Mouse (Mus musculus) Patski (cell line): ENCODE measurements around the gene Sh3bp2. TPM values are rescaled to one million over a fixed set of nuclear protein-coding genes. Genes with fewer than 3 reads are reported as not detected.

Source experiments
- ATAC-seq: fragments of 100-300 bp; one replicate; pipeline ENCODE4 v1.8.0; 2021
- CTCF ChIA-PET: fragments of 350-600 bp; sonication (Branson Sonifier 250); formaldehyde crosslinking; loops from one replicate; lab custom pipeline; 2022; ENCODE audit warnings: inconsistent platforms; lab: Charles Lee
- POLR2A ChIA-PET: fragments of 350-600 bp; sonication (Branson Sonifier 250); formaldehyde crosslinking; loops from one replicate; lab custom pipeline; 2022; ENCODE audit warnings: antibody characterized with exemption, inconsistent platforms; lab: Charles Lee
- DNase-seq: peaks from one replicate; pipeline ENCODE4 v3.0.0-alpha.2; 2011; ENCODE audit warnings: low read depth, low spot score
- H3K27me3 ChIP-seq: fragments of 371-371 bp; one replicate; pipeline ENCODE4 v1.5.1; 2021
- CTCF ChIP-seq: fragments of 100-300 bp; IDR thresholded peaks from one replicate; pipeline ENCODE4 v1.5.1; 2021
- in situ Hi-C: fragments of 300-500 bp; cut with MboI; formaldehyde crosslinking; loops from 3 replicates; pipeline ENCODE4 v1.11.1; 2018; ENCODE audit warnings: low pct_unique_long_range_greater_than_20kb, mixed read lengths
- polyA plus RNA-seq: library from polyadenylated mRNA; unstranded; gene quantifications from one replicate; pipeline ENCODE4 v1.2.3, GENCODE M21; 2021

The Sh3bp2 gene
- 18.2 TPM for polyA plus RNA-seq

DNA sequence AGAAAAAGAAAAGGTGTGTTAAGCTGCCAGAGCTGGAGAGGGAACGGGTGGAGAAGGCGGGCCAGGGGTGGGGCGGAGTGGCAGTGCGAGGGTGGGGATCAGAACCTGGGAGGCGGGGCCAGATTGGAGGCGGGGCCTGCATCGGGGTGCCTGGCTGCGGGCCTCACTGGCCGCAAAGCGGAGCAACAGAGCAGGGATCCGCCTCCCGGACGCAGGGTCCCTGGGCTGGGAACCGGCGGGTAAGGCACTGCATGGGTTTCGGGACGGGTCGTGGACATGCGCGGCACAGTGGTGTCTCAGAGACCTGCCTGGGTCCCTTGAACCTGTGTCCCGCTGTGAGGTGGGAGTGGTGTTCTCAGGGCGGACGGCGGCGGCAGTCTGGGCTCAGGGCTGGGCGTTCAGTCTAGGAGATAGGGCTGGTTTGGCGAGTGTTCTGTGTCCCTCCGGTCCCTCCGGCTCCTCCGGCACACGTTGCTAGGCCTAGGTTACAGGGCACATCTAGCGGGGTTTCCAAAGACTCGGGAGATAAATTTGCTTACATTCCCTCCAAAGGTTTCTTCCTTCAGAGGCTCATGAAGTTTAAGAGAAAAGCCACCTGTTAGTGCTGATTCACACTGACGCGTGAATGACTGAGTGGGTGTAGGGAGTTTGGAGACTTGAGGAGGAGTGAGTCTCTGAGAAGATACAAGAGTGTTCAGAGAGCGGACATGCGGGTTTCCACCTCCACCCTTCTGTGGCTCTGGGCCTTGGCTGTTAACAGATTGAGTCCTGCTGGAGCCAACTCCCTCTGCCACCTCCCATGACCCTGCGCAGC is at the start of gene Sh3bp2:
Gene Sh3bp2 (plus strand): TSS at position 176 of the 814 bp plus-strand sequence.
- CTCF ChIA-PET: no interaction called here
- POLR2A ChIA-PET: interaction anchor here (0.5 kb wide), 1 partner anchor 301 kb away, joined by 3 read pairs; no protein-coding TSS in a partner anchor
- in situ Hi-C loops: no loop called here
- no peak for DNase-seq
- TF ChIP-seq CTCF: no peak
- no peaks in the 10 kb centered on the region for H3K27me3 ChIP-seq
- ATAC-seq: peak; percentile 51

DNA sequence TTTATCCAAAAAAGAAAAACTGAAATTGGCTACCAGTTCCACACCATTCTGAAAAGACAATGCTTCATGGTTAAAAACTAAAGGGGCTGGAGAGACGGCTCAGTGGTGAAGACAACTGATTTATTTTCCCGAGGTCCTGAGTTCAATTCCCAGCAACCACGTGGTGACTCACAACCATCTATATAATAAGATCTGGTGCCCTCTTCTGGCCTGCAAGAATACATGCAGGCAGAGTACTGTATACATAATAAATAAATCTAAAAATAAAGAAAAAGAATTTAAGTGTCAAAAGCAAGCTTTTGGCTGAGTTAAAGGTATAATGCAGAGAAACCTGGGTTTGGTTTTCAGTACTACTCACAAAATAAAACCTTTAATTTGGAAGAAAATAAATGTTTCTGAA is 44.7 kb upstream of the Sh3bp2 start:
- CTCF ChIA-PET: interaction anchor here (0.7 to 1.5 kb wide), 2 partner anchors 9 to 15 kb away, joined by 4 to 6 read pairs; no protein-coding TSS in a partner anchor
- H3K27me3 ChIP-seq: no peaks in the 10 kb centered on the region
- DNase-seq (no peak), ATAC-seq (no peak)
- in situ Hi-C loops: no loop called here
- POLR2A ChIA-PET: no interaction called here
- peak; percentile 65 for TF ChIP-seq CTCF

DNA sequence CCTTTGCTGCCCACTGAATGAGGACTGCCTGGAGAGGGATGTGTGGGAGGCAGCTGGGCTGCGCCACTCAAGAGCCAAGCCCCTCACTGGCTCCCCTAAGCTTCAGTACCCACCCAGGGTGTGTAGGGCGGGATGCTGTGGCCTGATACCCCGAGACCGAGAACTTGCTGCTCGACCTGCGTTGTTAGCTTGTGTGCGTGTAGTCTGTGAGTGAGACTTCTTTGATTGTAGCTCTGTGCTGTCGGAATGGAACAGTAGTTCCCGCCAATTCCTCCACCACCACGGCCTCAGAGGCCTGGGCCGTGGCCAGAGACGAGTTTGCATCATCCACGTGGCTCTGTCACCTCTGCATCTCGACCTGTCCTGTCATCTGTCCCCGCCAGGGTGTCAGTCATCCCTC is 39.9 kb upstream of the Sh3bp2 start:
- ATAC-seq: no peak
- in situ Hi-C loops: no loop called here
- DNase-seq: no peak
- ChIA-PET POLR2A (no interaction called here), CTCF (no interaction called here)
- no peaks in the 10 kb centered on the region for H3K27me3 ChIP-seq
- TF ChIP-seq CTCF: no peak

GRCm38 (mm10) chr5:34487320-34488090 is 38.1 kb upstream of the Sh3bp2 start:
- TF ChIP-seq CTCF: no peak
- in situ Hi-C loops: no loop called here
- CTCF ChIA-PET: interaction anchor here (0.7 to 1.4 kb wide), 2 partner anchors 10 to 11 kb away, joined by 3 to 7 read pairs; no protein-coding TSS in a partner anchor
- no peak for DNase-seq
- no peak for ATAC-seq
- H3K27me3 ChIP-seq: no peaks in the 10 kb centered on the region
- POLR2A ChIA-PET: interaction anchor here (0.6 to 1.1 kb wide), 3 partner anchors 26 to 390 kb away, joined by 3 to 11 read pairs (median 3); no protein-coding TSS in a partner anchor

GRCm38 (mm10) chr5:34488741-34489417 is 36.8 kb upstream of the Sh3bp2 start:
- TF ChIP-seq CTCF: no peak
- DNase-seq (no peak), ATAC-seq (no peak)
- in situ Hi-C loops: no loop called here
- ChIA-PET CTCF (interaction anchor here (1.4 kb wide), 1 partner anchor 9 kb away, joined by 6 read pairs; no protein-coding TSS in a partner anchor), POLR2A (no interaction called here)
- no peaks in the 10 kb centered on the region for H3K27me3 ChIP-seq

DNA sequence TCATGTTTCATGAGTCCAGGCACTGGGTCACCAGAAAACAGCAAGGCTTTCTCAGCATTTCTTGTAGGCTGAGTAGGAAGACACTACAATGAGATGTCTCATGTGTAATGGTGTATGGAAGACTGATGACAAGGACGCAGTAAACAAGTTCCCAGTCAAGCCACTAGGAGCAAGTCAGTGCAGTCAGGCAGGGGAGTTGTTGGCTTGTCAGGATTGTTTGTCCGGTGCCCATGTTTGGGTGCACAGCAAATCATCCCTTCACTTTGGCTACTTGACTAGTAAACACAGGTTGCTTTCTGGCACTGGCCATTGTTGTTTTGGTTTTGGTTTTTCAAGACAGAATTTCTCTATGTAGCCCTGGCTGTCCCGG is 36.2 kb upstream of the Sh3bp2 start:
- DNase-seq: no peak
- ChIA-PET POLR2A (no interaction called here), CTCF (interaction anchor here (1.4 kb wide), 1 partner anchor 10 kb away, joined by 6 read pairs; no protein-coding TSS in a partner anchor)
- in situ Hi-C loops: no loop called here
- no peak for ATAC-seq
- TF ChIP-seq CTCF: no peak
- no peaks in the 10 kb centered on the region for H3K27me3 ChIP-seq

DNA sequence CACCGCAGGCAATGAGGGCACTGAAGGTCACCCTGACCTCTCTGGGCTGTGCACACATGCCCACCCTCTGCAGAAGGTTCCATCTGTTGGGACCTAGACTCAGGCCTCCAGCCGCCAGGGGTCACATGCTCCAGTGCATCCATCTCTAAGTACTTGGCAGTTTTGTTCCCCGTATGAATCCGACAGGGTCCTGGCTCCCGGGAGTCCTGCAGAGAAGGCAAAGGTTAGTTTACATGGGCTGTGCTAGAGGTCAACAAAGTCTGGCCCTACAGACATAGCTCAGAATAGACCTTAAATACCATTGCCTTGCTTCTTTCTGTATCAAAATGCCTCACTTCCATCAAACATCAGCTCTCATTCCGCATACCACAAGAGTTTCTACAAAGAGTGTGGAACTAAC is 28.9 kb upstream of the Sh3bp2 start:
- H3K27me3 ChIP-seq: no peaks in the 10 kb centered on the region
- POLR2A ChIA-PET: no interaction called here
- DNase-seq (no peak), ATAC-seq (no peak)
- TF ChIP-seq CTCF: no peak
- in situ Hi-C loops: no loop called here
- CTCF ChIA-PET: interaction anchor here (1.2 to 1.4 kb wide), 2 partner anchors 10 to 13 kb away, joined by 3 to 4 read pairs; no protein-coding TSS in a partner anchor

DNA sequence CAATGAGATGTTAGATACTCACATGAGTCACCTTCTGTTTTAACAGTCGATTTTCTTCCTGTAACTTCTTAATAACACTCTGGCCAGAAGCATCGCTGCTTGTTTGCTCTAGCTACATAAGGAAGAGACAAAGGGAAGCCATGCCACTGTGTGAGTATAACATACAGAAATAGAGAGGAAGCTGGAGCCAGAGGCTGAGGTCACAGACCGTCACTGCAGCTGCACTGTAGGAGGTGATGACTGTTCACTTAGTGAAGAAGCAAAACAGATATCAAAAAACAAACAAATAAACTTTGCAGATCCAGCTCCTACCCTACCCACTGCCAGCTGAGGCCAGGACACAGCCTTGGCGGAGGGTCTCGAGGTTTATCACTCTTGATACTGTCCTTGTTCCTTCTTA is 24.8 kb upstream of the Sh3bp2 start:
- H3K27me3 ChIP-seq: no peaks in the 10 kb centered on the region
- TF ChIP-seq CTCF: no peak
- ATAC-seq (no peak), DNase-seq (no peak)
- in situ Hi-C loops: no loop called here
- ChIA-PET CTCF (interaction anchor here (0.7 to 1.4 kb wide), 3 partner anchors 9 to 18 kb away, joined by 3 read pairs; no protein-coding TSS in a partner anchor), POLR2A (interaction anchor here (0.6 kb wide), 1 partner anchor 100 kb away, joined by 3 read pairs; no protein-coding TSS in a partner anchor)

- ATAC-seq (no peak), DNase-seq (no peak)
- CTCF ChIA-PET: interaction anchor here (1.4 kb wide), 1 partner anchor 8 kb away, joined by 3 read pairs; no protein-coding TSS in a partner anchor
- no peaks in the 10 kb centered on the region for H3K27me3 ChIP-seq
- in situ Hi-C loops: no loop called here
- POLR2A ChIA-PET: no interaction called here
- no peak for TF ChIP-seq CTCF
Observed at GRCm38 (mm10) chr5:34501588-34501987, 24.1 kb upstream of the Sh3bp2 start.

DNA sequence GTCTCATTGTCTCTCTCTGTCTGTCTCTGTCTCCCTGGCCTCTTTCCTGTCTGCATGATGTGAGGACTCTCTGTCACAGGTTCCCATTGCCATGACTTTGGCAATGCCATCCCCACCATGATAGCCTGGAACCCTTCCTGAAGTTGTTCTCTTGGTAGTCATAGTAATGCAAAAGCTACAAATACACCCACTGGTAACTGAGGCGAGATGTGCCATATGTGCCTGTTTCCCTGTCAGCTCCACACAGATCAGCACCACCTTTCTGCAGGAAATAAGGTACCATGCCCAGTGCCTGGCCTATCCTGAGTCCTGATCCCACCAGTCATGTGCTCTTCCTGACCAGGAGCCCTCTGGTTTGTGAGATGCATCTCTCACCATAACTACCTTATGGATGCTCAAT is 23.2 kb upstream of the Sh3bp2 start:
- TF ChIP-seq CTCF: no peak
- in situ Hi-C loops: no loop called here
- H3K27me3 ChIP-seq: no peaks in the 10 kb centered on the region
- POLR2A ChIA-PET: no interaction called here
- DNase-seq (no peak), ATAC-seq (no peak)
- CTCF ChIA-PET: no interaction called here
